Mouse (Mus musculus) MEL (cell line): ENCODE results near the gene Ppp1r27. TPM values are rescaled to one million over a fixed set of nuclear protein-coding genes. Genes with fewer than 3 reads are reported as not detected.
"Not testable (repeated sequence)": the region's sequence is repeated elsewhere in the genome, so short reads cannot be mapped to it uniquely, and the experiment has no call there.

Experiments
- DNase-seq: peaks from one replicate; pipeline ENCODE4 v3.0.0; 2011; ENCODE audit warnings: low read depth, low spot score
- H3K27ac ChIP-seq: 2 replicates; pipeline ENCODE4 v1.5.1; 2012; ENCODE audit warnings: low read depth, mild to moderate bottlenecking, control low read depth, low read length, moderate library complexity; ENCODE audit not compliant: control insufficient read depth
- H3K27me3 ChIP-seq, 2 experiments: fragments of 150-350 bp in 1 of 2; sonication (generic) in 1 of 2; 2 replicates each; pipeline ENCODE4 v1.6.1; 2012; ENCODE audit warnings: low read length in 2 of 2, mild to moderate bottlenecking in 2 of 2, improper control_type of control experiment in 1 of 2, moderate library complexity in 1 of 2; ENCODE audit not compliant: insufficient read depth in 2 of 2, control insufficient read depth in 1 of 2
- H3K36me3 ChIP-seq, 2 experiments: 2 replicates each; pipeline ENCODE4 v1.6.1; 2012 to 2014; ENCODE audit warnings: low read length in 2 of 2, improper control_type of control experiment in 1 of 2, inconsistent platforms in 1 of 2, mild to moderate bottlenecking in 1 of 2; ENCODE audit not compliant: insufficient read depth in 2 of 2, control insufficient read depth in 1 of 2
- H3K4me1 ChIP-seq, 2 experiments: fragments of 150-350 bp in 1 of 2; sonication (generic) in 1 of 2; 2 replicates each; pipeline ENCODE4 v1.6.1; 2012; ENCODE audit warnings: low read length in 2 of 2, improper control_type of control experiment in 1 of 2, mild to moderate bottlenecking in 1 of 2; ENCODE audit not compliant: insufficient read depth in 2 of 2, control insufficient read depth in 1 of 2
- H3K4me3 ChIP-seq, 2 experiments: fragments of 150-350 bp in 1 of 2; sonication (generic) in 1 of 2; 2 replicates each; pipeline ENCODE4 v1.5.1; 2012; ENCODE audit warnings: low read depth in 2 of 2, low read length in 2 of 2, mild to moderate bottlenecking in 2 of 2, moderate library complexity in 2 of 2, control low read depth in 1 of 2, improper control_type of control experiment in 1 of 2; ENCODE audit not compliant: control insufficient read depth in 1 of 2, insufficient read depth in 1 of 2
- H3K79me2 ChIP-seq: 2 replicates; pipeline ENCODE4 v1.6.1; 2012; ENCODE audit warnings: mild to moderate bottlenecking, low read length, moderate library complexity; ENCODE audit not compliant: control insufficient read depth, poor library complexity, insufficient read depth
- H3K9ac ChIP-seq: 2 replicates; pipeline ENCODE4 v1.6.1; 2012; ENCODE audit warnings: low read depth, mild to moderate bottlenecking, control low read depth, low read length, moderate library complexity; ENCODE audit not compliant: control insufficient read depth, poor library complexity, severe bottlenecking
- H3K9me3 ChIP-seq: fragments of 150-350 bp; sonication (generic); replicated peaks from 2 replicates; pipeline ENCODE4 v1.6.1; 2012; ENCODE audit warnings: mild to moderate bottlenecking, low read length, improper control_type of control experiment, moderate library complexity; ENCODE audit not compliant: insufficient read depth
- CHD1 ChIP-seq: IDR thresholded peaks from 2 replicates; pipeline ENCODE4 v1.6.1; 2012; ENCODE audit warnings: low read depth, mild to moderate bottlenecking, inconsistent platforms, low read length, improper control_type of control experiment
- CTCF ChIP-seq, 3 experiments: IDR thresholded peaks in 2 of 3; conservative IDR thresholded peaks in 1 of 3; 2 replicates each; pipeline ENCODE4 v1.5.1; 2011 to 2012; ENCODE audit warnings: low read length in 3 of 3, low read depth in 2 of 3, mild to moderate bottlenecking in 2 of 3, improper control_type of control experiment in 1 of 3, inconsistent platforms in 1 of 3, mixed read lengths in 1 of 3, moderate library complexity in 1 of 3; ENCODE audit not compliant: control insufficient read depth in 1 of 3, insufficient read depth in 1 of 3, poor library complexity in 1 of 3, severe bottlenecking in 1 of 3
- E2F4 ChIP-seq: IDR thresholded peaks from 2 replicates; pipeline ENCODE4 v1.6.1; 2011; ENCODE audit warnings: low read depth, low read length, improper control_type of control experiment, borderline replicate concordance
- ELF1 ChIP-seq: IDR thresholded peaks from 2 replicates; pipeline ENCODE4 v1.6.1; 2014; ENCODE audit warnings: low read depth, mild to moderate bottlenecking, inconsistent platforms, low read length, improper control_type of control experiment, moderate library complexity
- EP300 ChIP-seq, 2 experiments: IDR thresholded peaks; 2 replicates each; pipeline ENCODE4 v1.6.1; 2011; ENCODE audit warnings: improper control_type of control experiment in 2 of 2, low read length in 2 of 2, low read depth in 1 of 2, mild to moderate bottlenecking in 1 of 2
- GABPA ChIP-seq: IDR thresholded peaks from 2 replicates; pipeline ENCODE4 v1.6.1; 2012; ENCODE audit warnings: low read depth, mild to moderate bottlenecking, inconsistent platforms, low read length, improper control_type of control experiment, moderate library complexity
- GATA1 ChIP-seq: IDR thresholded peaks from 2 replicates; pipeline ENCODE4 v1.6.1; 2011; ENCODE audit warnings: low read depth, low read length, improper control_type of control experiment
- HCFC1 ChIP-seq: IDR thresholded peaks from 2 replicates; pipeline ENCODE4 v1.6.1; 2012; ENCODE audit warnings: low read depth, mild to moderate bottlenecking, inconsistent platforms, low read length, improper control_type of control experiment, moderate library complexity
- JUND ChIP-seq: IDR thresholded peaks from 2 replicates; pipeline ENCODE4 v1.6.1; 2011; ENCODE audit warnings: low read depth, mild to moderate bottlenecking, improper control_type of control experiment, low read length
- KAT2A ChIP-seq: conservative IDR thresholded peaks from 2 replicates; pipeline ENCODE4 v1.6.1; 2012; ENCODE audit warnings: low read depth, low read length, improper control_type of control experiment, inconsistent platforms
- MAFK ChIP-seq: IDR thresholded peaks from 2 replicates; pipeline ENCODE4 v1.6.1; 2011; ENCODE audit warnings: low read depth, mild to moderate bottlenecking, low read length, improper control_type of control experiment, borderline replicate concordance
- MAX ChIP-seq: IDR thresholded peaks from 2 replicates; pipeline ENCODE4 v1.6.1; 2011; ENCODE audit warnings: low read length, improper control_type of control experiment
- MAZ ChIP-seq: IDR thresholded peaks from 2 replicates; pipeline ENCODE4 v1.6.1; 2012; ENCODE audit warnings: low read depth, mild to moderate bottlenecking, inconsistent platforms, low read length, improper control_type of control experiment
- NELFE ChIP-seq: IDR thresholded peaks from 2 replicates; pipeline ENCODE4 v1.6.1; 2011; ENCODE audit warnings: low read depth, low read length, improper control_type of control experiment
- NRF1 ChIP-seq: IDR thresholded peaks from 2 replicates; pipeline ENCODE4 v1.6.1; 2014; ENCODE audit warnings: low read depth, mild to moderate bottlenecking, inconsistent platforms, low read length, improper control_type of control experiment, moderate library complexity; ENCODE audit not compliant: poor library complexity, insufficient read depth, severe bottlenecking
- POLR2A ChIP-seq, 2 experiments: IDR thresholded peaks; 2 replicates each; pipeline ENCODE4 v1.6.1; 2011 to 2012; ENCODE audit warnings: low read length in 2 of 2, mild to moderate bottlenecking in 2 of 2, control low read depth in 1 of 2, improper control_type of control experiment in 1 of 2, low read depth in 1 of 2, moderate library complexity in 1 of 2; ENCODE audit not compliant: control insufficient read depth in 1 of 2, insufficient read depth in 1 of 2, poor library complexity in 1 of 2
- POLR2AphosphoS5 ChIP-seq: IDR thresholded peaks from 2 replicates; pipeline ENCODE4 v1.6.1; 2012; ENCODE audit warnings: low read depth, borderline replicate concordance, mild to moderate bottlenecking, inconsistent platforms, low read length, moderate library complexity, mixed read lengths
- RAD21 ChIP-seq: IDR thresholded peaks from 2 replicates; pipeline ENCODE4 v1.6.1; 2011; ENCODE audit warnings: mild to moderate bottlenecking, low read depth, low read length, improper control_type of control experiment
- SMC3 ChIP-seq: IDR thresholded peaks from 2 replicates; pipeline ENCODE4 v1.6.1; 2011; ENCODE audit warnings: low read depth, low read length, improper control_type of control experiment
- TBP ChIP-seq: IDR thresholded peaks from 2 replicates; pipeline ENCODE4 v1.8.0; 2011; ENCODE audit warnings: low read depth, low read length, improper control_type of control experiment
- ZC3H11A ChIP-seq: IDR thresholded peaks from 2 replicates; pipeline ENCODE4 v1.6.1; 2012; ENCODE audit warnings: low read depth, mild to moderate bottlenecking, inconsistent platforms, low read length, improper control_type of control experiment
- polyA plus RNA-seq, 2 experiments: library from polyadenylated mRNA; stranded (reverse) in 1 of 2; unstranded in 1 of 2; fragments of >175 nt in 1 of 2; fragments of >200 nt in 1 of 2; gene quantifications; 2 replicates each; pipeline versions ENCODE4 v1.2.1 to v1.2.4; 2012; ENCODE audit warnings: low replicate concordance in 2 of 2, low read depth in 1 of 2; ENCODE audit not compliant: insufficient read length in 2 of 2, insufficient read depth in 1 of 2, missing spikeins in 1 of 2
- total RNA-seq: library from RNA; depleted of rRNA; stranded (reverse); fragments of 300-350 nt; gene quantifications from 2 replicates; pipeline ENCODE4 v1.2.3, GENCODE M21; 2012

Ppp1r27 gene
- total and polyA plus RNA-seq, 3 experiments, result not detected

GRCm38 (mm10) chr11:120515611-120516010 lies 35.3 kb downstream of the Ppp1r27 start (continued):
- TF ChIP-seq POLR2A (IDR thresholded peaks at IDR 0.05; ENCODE audit: control insufficient read depth in 1 of 2, insufficient read depth in 1 of 2, low read depth in 1 of 2, low read length in 2 of 2, poor library complexity in 1 of 2) (no peak; a peak in 1 of 4 replicates), JUND (no peak), HCFC1 (0 out of 2 replicates have a peak, but pooled peaks have one; percentile 21), CTCF (IDR thresholded peaks at IDR 0.05 in 2 of 3, conservative IDR thresholded peaks at IDR 0.05 in 1 of 3; ENCODE audit: control insufficient read depth in 1 of 3, insufficient read depth in 1 of 3, low read depth in 2 of 3, low read length in 3 of 3, poor library complexity in 1 of 3, severe bottlenecking in 1 of 3) (peak; percentile 95 to 99 (median 99)), EP300 (IDR thresholded peaks at IDR 0.05; ENCODE audit: low read depth in 1 of 2, low read length in 2 of 2) (no peak), POLR2AphosphoS5 (no peak), KAT2A (no peak), MAFK (no peak), E2F4 (no peak), MAZ (no peak), TBP (no peak), CHD1 (no peak)
- TF ChIP-seq, all 39 proteins: peak for 8

GRCm38 (mm10) chr11:120514262-120514661 lies 36.7 kb downstream of the Ppp1r27 start:
- H3K9me3 ChIP-seq, DNase-seq, H3K79me2 ChIP-seq, H3K9ac ChIP-seq, H3K27ac ChIP-seq, H3K4me3 ChIP-seq, H3K27me3 ChIP-seq: not testable (repeated sequence)
- Histone ChIP-seq H3K4me1 (peaks cover 14 to 30% of the 10 kb centered on the region in 2 experiments), H3K36me3 (peaks cover 0 to 19% of the 10 kb centered on the region in 2 experiments; a peak in 2 of 4 replicates)
- peak; percentile 91 for TF ChIP-seq TBP

DNA sequence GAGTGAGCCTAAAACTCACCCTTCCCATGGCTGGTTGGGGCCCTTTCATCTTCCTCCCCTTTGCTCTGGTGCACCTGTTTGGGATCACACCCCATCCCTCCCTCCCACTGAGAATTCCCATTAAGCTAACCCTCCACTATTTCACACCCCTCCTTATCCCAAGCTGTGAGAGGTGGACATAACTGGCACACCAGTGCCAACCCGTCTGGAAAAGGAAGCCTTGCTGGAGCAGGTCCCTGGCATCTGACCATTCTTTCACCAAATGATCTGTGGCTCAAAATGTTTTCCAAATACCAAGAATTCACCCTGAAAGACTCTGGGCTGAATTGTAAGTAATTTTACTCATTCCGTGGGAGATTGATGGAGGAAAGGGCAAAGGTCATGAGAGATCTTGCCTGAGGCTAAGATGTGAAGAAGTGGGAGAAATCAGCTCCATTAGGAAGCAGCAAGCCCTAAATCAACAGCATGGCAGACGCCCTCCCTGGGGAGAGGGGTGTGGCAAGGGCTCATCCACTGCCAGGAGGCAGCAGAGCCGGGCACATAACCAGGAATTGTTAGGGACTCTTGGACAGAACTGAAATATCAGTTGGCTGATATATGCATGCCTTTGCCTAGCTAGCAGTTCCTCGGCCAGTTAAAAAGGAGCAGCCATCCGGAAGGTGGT lies 38.0 kb downstream of the Ppp1r27 start:
- peaks cover 15 to 30% of the 10 kb centered on the region in 2 experiments for H3K4me1 ChIP-seq
- TF ChIP-seq GABPA (no peak), SMC3 (no peak), KAT2A (no peak), RAD21 (no peak), GATA1 (no peak), NRF1 (no peak), ZC3H11A (no peak), NELFE (no peak), ELF1 (no peak), MAX (no peak)
- no peak for DNase-seq

More for the DNA sequence above, 38.0 kb downstream of the Ppp1r27 start:
- H3K27me3 ChIP-seq, result no peaks in the 10 kb centered on the region
- no peak overlapping the region for H3K9ac ChIP-seq
- no peak overlapping the region for H3K4me3 ChIP-seq
- peaks cover 0 to 19% of the 10 kb centered on the region in 2 experiments; a peak in 2 of 4 replicates for H3K36me3 ChIP-seq
- no peaks in the 10 kb centered on the region; the same call in 1 of the 2 replicates for H3K79me2 ChIP-seq
- H3K9me3 ChIP-seq, result no peaks in the 10 kb centered on the region
- H3K27ac ChIP-seq, result no peak overlapping the region
